Mouse (Mus musculus) heart, adult 2 months (tissue): ENCODE data around the gene Tns3. TPM values are rescaled to one million over a fixed set of nuclear protein-coding genes. Genes with fewer than 3 reads are reported as not detected.

ENCODE experiments used
- DNase-seq, 2 experiments: peaks; one replicate each; pipeline ENCODE4 v3.0.0; 2021
- H3K27ac ChIP-seq: fragments of 200-600 bp; 2 replicates; pipeline ENCODE4 v1.8.1; 2022
- H3K27me3 ChIP-seq: fragments of 200-500 bp; 2 replicates; pipeline ENCODE4 v1.6.1; 2012; ENCODE audit warnings: mild to moderate bottlenecking, low read length, inconsistent platforms, mixed read lengths; ENCODE audit not compliant: control insufficient read depth, insufficient read depth
- H3K36me3 ChIP-seq: fragments of 200-500 bp; 2 replicates; pipeline ENCODE4 v1.6.1; 2012; ENCODE audit warnings: low read length, inconsistent platforms; ENCODE audit not compliant: control insufficient read depth, insufficient read depth
- H3K4me1 ChIP-seq: fragments of 200-500 bp; 2 replicates; pipeline ENCODE4 v1.6.1; 2011; ENCODE audit warnings: low read length; ENCODE audit not compliant: control insufficient read depth, insufficient read depth
- H3K4me3 ChIP-seq: fragments of 200-600 bp; 2 replicates; pipeline ENCODE4 v1.8.1; 2022
- H3K79me2 ChIP-seq: fragments of 200-500 bp; replicated peaks from 2 replicates; pipeline ENCODE4 v1.6.1; 2012; ENCODE audit warnings: mild to moderate bottlenecking, inconsistent platforms, low read length, moderate library complexity, mixed read lengths; ENCODE audit not compliant: control insufficient read depth, insufficient read depth
- H3K9ac ChIP-seq: fragments of 200-500 bp; 2 replicates; pipeline ENCODE4 v1.6.1; 2012; ENCODE audit warnings: low read depth, mild to moderate bottlenecking, control low read depth, inconsistent platforms, low read length, mixed read lengths
- CTCF ChIP-seq: fragments of 200-600 bp; IDR thresholded peaks from 2 replicates; pipeline ENCODE4 v1.8.1; 2022; ENCODE audit warnings: antibody characterized with exemption, mild to moderate bottlenecking, moderate library complexity
- EP300 ChIP-seq: fragments of 200-500 bp; IDR thresholded peaks from 2 replicates; pipeline ENCODE4 v1.6.1; 2011; ENCODE audit warnings: low read depth, low read length, control low read depth; ENCODE audit not compliant: insufficient read depth
- POLR2A ChIP-seq: fragments of 200-500 bp; IDR thresholded peaks from 2 replicates; pipeline ENCODE4 v1.6.1; 2011; ENCODE audit warnings: mild to moderate bottlenecking, low read depth, low read length, control low read depth; ENCODE audit not compliant: insufficient read depth
- WGBS: fragments of 180-500 bp; shearing (Covaris S2); methylation state at CpG from one replicate; pipeline ENCODE4 v1.1.7; 2018; 5-methylcytosine and 5-hydroxymethylcytosine counted together
- intact Hi-C: fragments of 180-260 bp; cut with DNase I; formaldehyde crosslinking; loops from one replicate; pipeline ENCODE4 v1.15.1; 2025
- polyA plus RNA-seq: library from polyadenylated mRNA; depleted of rRNA; stranded (reverse); fragments of >200 nt; gene quantifications from 2 replicates; pipeline ENCODE4 v1.2.3, GENCODE M21; 2012
- total RNA-seq, 2 experiments: library from RNA; stranded (reverse); gene quantifications; 2 replicates each; pipeline ENCODE4 v1.2.3; 2021

Tns3 gene
- total and polyA plus RNA-seq, 3 experiments, result 14.8 to 23.9 (median 23.1) TPM

GRCm38 (mm10) chr11:8569232-8570028 lies 94.9 kb downstream of the Tns3 start:
- no peaks in the 10 kb centered on the region for H3K27me3 ChIP-seq
- H3K4me3 ChIP-seq, result no peak overlapping the region
- no peak for DNase-seq
- no peaks in the 10 kb centered on the region for H3K36me3 ChIP-seq
- 77% methylated on average over 7 of the region's 7 CpGs for WGBS
- no peaks in the 10 kb centered on the region for H3K79me2 ChIP-seq
- intact Hi-C loops, result no loop called here
- no peaks in the 10 kb centered on the region; the same call in 1 of the 2 replicates for H3K4me1 ChIP-seq
- no peak overlapping the region for H3K9ac ChIP-seq
- no peak overlapping the region for H3K27ac ChIP-seq
- TF ChIP-seq POLR2A, result no peak
- TF ChIP-seq CTCF, result no peak
- no peak for TF ChIP-seq EP300

- WGBS, result 80% methylated on average over 7 of the region's 7 CpGs
- intact Hi-C loops, result no loop called here
- H3K27me3 ChIP-seq, result no peaks in the 10 kb centered on the region
- no peak for TF ChIP-seq CTCF
- no peak for TF ChIP-seq EP300
- TF ChIP-seq POLR2A, result no peak
- no peaks in the 10 kb centered on the region for H3K79me2 ChIP-seq
- H3K9ac ChIP-seq, result no peak overlapping the region
- no peak overlapping the region for H3K27ac ChIP-seq
- no peak overlapping the region for H3K4me3 ChIP-seq
- no peaks in the 10 kb centered on the region for H3K36me3 ChIP-seq
- no peaks in the 10 kb centered on the region; the same call in 1 of the 2 replicates for H3K4me1 ChIP-seq
- no peak for DNase-seq
Measured at GRCm38 (mm10) chr11:8568829-8569228, 95.5 kb downstream of the Tns3 start.

- Histone ChIP-seq H3K36me3 (no peaks in the 10 kb centered on the region), H3K4me3 (no peak overlapping the region), H3K79me2 (no peaks in the 10 kb centered on the region), H3K4me1 (no peaks in the 10 kb centered on the region), H3K27ac (no peak overlapping the region), H3K9ac (no peak overlapping the region), H3K27me3 (no peaks in the 10 kb centered on the region)
- peak in 1 of 2 experiments; percentile 55 for DNase-seq
- WGBS, result 63% methylated on average over 3 of the region's 3 CpGs
- intact Hi-C loops, result no loop called here
- no peak for TF ChIP-seq POLR2A
- peak; percentile 46 for TF ChIP-seq CTCF
- TF ChIP-seq EP300, result no peak
Measured at GRCm38 (mm10) chr11:8566250-8566853, 98.0 kb downstream of the Tns3 start.

- TF ChIP-seq EP300 (no peak), POLR2A (no peak), CTCF (no peak)
Measured at GRCm38 (mm10) chr11:8558761-8559282, 105.5 kb downstream of the Tns3 start.

GRCm38 (mm10) chr11:8558258-8558657 lies 106.1 kb downstream of the Tns3 start:
- DNase-seq, result peak; percentile 49
- Histone ChIP-seq H3K27ac (peak overlapping the region; percentile 59), H3K9ac (no peak overlapping the region), H3K4me3 (no peak overlapping the region), H3K79me2 (no peaks in the 10 kb centered on the region), H3K27me3 (no peaks in the 10 kb centered on the region), H3K36me3 (no peaks in the 10 kb centered on the region), H3K4me1 (no peaks in the 10 kb centered on the region)
- TF ChIP-seq CTCF (no peak), EP300 (no peak), POLR2A (no peak)
- 55% methylated on average over 9 of the region's 9 CpGs for WGBS
- intact Hi-C loops, result loop anchor here (10.0 kb wide), 1 partner anchor 217 kb away; no protein-coding TSS in a partner anchor

More at GRCm38 (mm10) chr11:8558761-8559282, 105.5 kb downstream of the Tns3 start:
- Histone ChIP-seq H3K27me3 (no peaks in the 10 kb centered on the region), H3K36me3 (no peaks in the 10 kb centered on the region), H3K4me1 (no peaks in the 10 kb centered on the region), H3K27ac (peak overlapping the region; percentile 59), H3K9ac (no peak overlapping the region), H3K79me2 (no peaks in the 10 kb centered on the region), H3K4me3 (no peak overlapping the region)
- 95% methylated on average over 12 of the region's 12 CpGs for WGBS
- intact Hi-C loops, result loop anchor here (10.0 kb wide), 1 partner anchor 216 kb away; no protein-coding TSS in a partner anchor
- DNase-seq, result no peak
